Mouse (Mus musculus): ENCODE data around the gene Tmem150c. TPM values are rescaled to one million over a fixed set of nuclear protein-coding genes. Genes with fewer than 3 reads are reported as not detected.

The Tmem150c gene
- polyA plus RNA-seq, 1 experiment from 2014 or later, result 20.6 TPM

GRCm38 (mm10) chr5:100090515-100091262 is 68.9 kb downstream of the Tmem150c start:
- H3K27ac ChIP-seq (ENCODE audit: low read length), result no peak overlapping the region
- H3K4me2 ChIP-seq (replicated peaks; ENCODE audit: low read depth, low read length), result 0 out of 2 replicates have a peak overlapping the region, but pooled peaks have one; percentile 31
- peaks cover 6% of the 10 kb centered on the region for H3K36me3 ChIP-seq (ENCODE audit: insufficient read depth, low read length)
- H3K27me3 ChIP-seq (ENCODE audit: insufficient read depth, low read length), result no peaks in the 10 kb centered on the region
- no peaks in the 10 kb centered on the region for H3K9me3 ChIP-seq (ENCODE audit: low read length)
- H3K4me1 ChIP-seq (ENCODE audit: insufficient read depth, low read length), result peaks cover 18% of the 10 kb centered on the region; the same call in 1 of the 2 replicates
- ATAC-seq (ENCODE audit: low FRiP score, low TSS enrichment), result no peak
- no peak overlapping the region for H3K4me3 ChIP-seq (ENCODE audit: low read length)
- H3K9ac ChIP-seq (replicated peaks; ENCODE audit: low read length), result no peak overlapping the region
- WGBS, result 27% methylated on average over 12 of the region's 12 CpGs

GRCm38 (mm10) chr5:100085097-100085496 is 74.5 kb downstream of the Tmem150c start:
- peaks cover 17% of the 10 kb centered on the region for H3K4me1 ChIP-seq (ENCODE audit: insufficient read depth, low read length)
- WGBS, result 49% methylated on average over 8 of the region's 8 CpGs
- H3K27ac ChIP-seq (ENCODE audit: low read length), result no peak overlapping the region
- H3K9ac ChIP-seq (replicated peaks; ENCODE audit: low read length), result no peak overlapping the region
- no peak overlapping the region for H3K4me3 ChIP-seq (ENCODE audit: low read length)
- peaks cover 10% of the 10 kb centered on the region; the same call in 1 of the 2 replicates for H3K36me3 ChIP-seq (ENCODE audit: insufficient read depth, low read length)
- H3K4me2 ChIP-seq (replicated peaks; ENCODE audit: low read depth, low read length), result no peak overlapping the region
- no peaks in the 10 kb centered on the region for H3K9me3 ChIP-seq (ENCODE audit: low read length)
- peak; percentile 70; the same call in 1 of the 2 replicates for ATAC-seq (ENCODE audit: low FRiP score, low TSS enrichment)
- H3K27me3 ChIP-seq (ENCODE audit: insufficient read depth, low read length), result no peaks in the 10 kb centered on the region; the same call in 1 of the 2 replicates

DNA sequence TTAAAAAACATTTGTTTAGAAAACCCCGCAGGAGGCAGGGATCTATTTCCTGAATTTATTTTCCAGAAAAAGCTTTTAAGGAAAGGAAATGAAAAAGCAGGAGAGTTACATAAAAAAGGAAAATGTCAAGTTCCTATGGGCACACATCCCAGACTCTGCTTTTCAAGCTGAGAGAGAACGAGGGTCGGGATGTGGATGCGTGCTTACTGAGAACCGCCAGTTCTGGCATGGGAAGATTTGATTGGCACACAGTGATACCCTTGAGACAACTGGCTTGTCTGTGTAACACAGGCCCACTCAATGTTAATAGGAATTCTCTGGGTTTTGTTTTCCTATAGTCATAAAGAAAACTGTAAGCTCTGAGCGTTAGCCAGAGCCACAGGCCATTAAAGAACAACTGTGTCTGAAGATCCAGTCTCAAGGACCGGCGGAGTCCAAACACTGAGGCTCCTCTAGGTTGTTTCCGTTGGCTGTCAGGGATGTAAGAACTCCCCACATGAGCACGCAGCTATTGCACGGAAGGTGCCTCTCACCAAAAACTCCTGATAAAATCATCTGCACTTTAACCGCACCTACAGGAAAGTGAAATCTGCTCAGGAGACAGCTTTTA is 75.5 kb downstream of the Tmem150c start:
- H3K27ac ChIP-seq (ENCODE audit: low read length), result no peak overlapping the region
- H3K36me3 ChIP-seq (ENCODE audit: insufficient read depth, low read length), result peaks cover 10% of the 10 kb centered on the region; the same call in 1 of the 2 replicates
- H3K4me3 ChIP-seq (ENCODE audit: low read length), result no peak overlapping the region
- H3K27me3 ChIP-seq (ENCODE audit: insufficient read depth, low read length), result no peaks in the 10 kb centered on the region; the same call in 1 of the 2 replicates
- ATAC-seq (ENCODE audit: low FRiP score, low TSS enrichment), result no peak
- 51% methylated on average over 12 of the region's 12 CpGs for WGBS
- no peaks in the 10 kb centered on the region for H3K9me3 ChIP-seq (ENCODE audit: low read length)
- peaks cover 23% of the 10 kb centered on the region for H3K4me1 ChIP-seq (ENCODE audit: insufficient read depth, low read length)
- H3K9ac ChIP-seq (replicated peaks; ENCODE audit: low read length), result no peak overlapping the region; the same call in 1 of the 2 replicates
- no peak overlapping the region; the same call in 1 of the 2 replicates for H3K4me2 ChIP-seq (replicated peaks; ENCODE audit: low read depth, low read length)

DNA sequence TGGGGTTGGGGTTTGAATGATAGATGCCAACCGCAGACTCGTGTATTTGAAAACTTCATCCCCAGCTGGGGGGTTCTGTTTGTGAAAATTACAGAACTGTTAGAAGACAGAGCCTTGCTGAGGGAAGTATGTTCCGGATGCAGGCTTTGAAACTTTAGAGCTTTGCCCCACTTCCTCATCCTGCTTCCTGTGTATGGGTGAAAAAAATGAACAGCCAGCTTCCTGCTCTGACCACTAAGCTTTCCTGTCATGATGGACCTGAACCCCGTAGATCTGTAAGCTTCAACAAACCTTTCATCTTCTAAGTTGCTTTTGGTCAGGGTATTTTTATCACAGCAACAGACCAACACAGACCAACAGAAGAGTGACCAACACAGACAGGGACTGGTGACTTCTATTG is 77.6 kb downstream of the Tmem150c start:
- WGBS, result 89% methylated on average over 4 of the region's 4 CpGs
- Histone ChIP-seq H3K27me3 (ENCODE audit: insufficient read depth, low read length) (no peaks in the 10 kb centered on the region; the same call in 1 of the 2 replicates), H3K9ac (replicated peaks; ENCODE audit: low read length) (no peak overlapping the region), H3K4me3 (ENCODE audit: low read length) (no peak overlapping the region), H3K4me1 (ENCODE audit: insufficient read depth, low read length) (peaks cover 35% of the 10 kb centered on the region), H3K36me3 (ENCODE audit: insufficient read depth, low read length) (peaks cover 8% of the 10 kb centered on the region; the same call in 1 of the 2 replicates), H3K4me2 (replicated peaks; ENCODE audit: low read depth, low read length) (no peak overlapping the region), H3K9me3 (ENCODE audit: low read length) (no peaks in the 10 kb centered on the region), H3K27ac (ENCODE audit: low read length) (no peak overlapping the region)
- ATAC-seq (ENCODE audit: low FRiP score, low TSS enrichment), result no peak

DNA sequence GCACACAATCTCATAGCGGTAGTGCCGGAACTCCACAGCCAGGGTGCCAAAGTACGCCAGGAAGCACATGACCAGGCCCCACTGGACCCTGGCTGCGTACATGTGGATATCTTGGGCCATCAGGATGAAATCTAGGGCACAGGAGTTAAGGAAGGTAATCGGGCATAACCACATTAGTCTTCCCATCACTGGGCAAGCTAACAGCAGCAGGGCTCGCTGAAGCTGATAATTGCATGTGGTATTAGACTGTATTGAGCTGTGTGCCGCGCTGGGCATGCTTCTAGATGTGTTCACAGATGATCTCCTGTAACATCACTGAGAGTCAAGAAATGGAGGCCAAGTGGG is 79.7 kb downstream of the Tmem150c start:
- 59% methylated on average over 8 of the region's 8 CpGs for WGBS
- H3K4me1 ChIP-seq (ENCODE audit: insufficient read depth, low read length), result peaks cover 26% of the 10 kb centered on the region
- peak overlapping the region; percentile 64; the same call in 1 of the 2 replicates for H3K4me2 ChIP-seq (replicated peaks; ENCODE audit: low read depth, low read length)
- ATAC-seq (ENCODE audit: low FRiP score, low TSS enrichment), result no peak
- 0 out of 2 replicates have a peak overlapping the region, but pooled peaks have one; percentile 35 for H3K9ac ChIP-seq (replicated peaks; ENCODE audit: low read length)
- no peaks in the 10 kb centered on the region for H3K9me3 ChIP-seq (ENCODE audit: low read length)
- no peaks in the 10 kb centered on the region; the same call in 1 of the 2 replicates for H3K27me3 ChIP-seq (ENCODE audit: insufficient read depth, low read length)
- H3K4me3 ChIP-seq (ENCODE audit: low read length), result no peak overlapping the region
- no peak overlapping the region for H3K27ac ChIP-seq (ENCODE audit: low read length)
- H3K36me3 ChIP-seq (ENCODE audit: insufficient read depth, low read length), result peaks cover 8% of the 10 kb centered on the region; the same call in 1 of the 2 replicates

DNA sequence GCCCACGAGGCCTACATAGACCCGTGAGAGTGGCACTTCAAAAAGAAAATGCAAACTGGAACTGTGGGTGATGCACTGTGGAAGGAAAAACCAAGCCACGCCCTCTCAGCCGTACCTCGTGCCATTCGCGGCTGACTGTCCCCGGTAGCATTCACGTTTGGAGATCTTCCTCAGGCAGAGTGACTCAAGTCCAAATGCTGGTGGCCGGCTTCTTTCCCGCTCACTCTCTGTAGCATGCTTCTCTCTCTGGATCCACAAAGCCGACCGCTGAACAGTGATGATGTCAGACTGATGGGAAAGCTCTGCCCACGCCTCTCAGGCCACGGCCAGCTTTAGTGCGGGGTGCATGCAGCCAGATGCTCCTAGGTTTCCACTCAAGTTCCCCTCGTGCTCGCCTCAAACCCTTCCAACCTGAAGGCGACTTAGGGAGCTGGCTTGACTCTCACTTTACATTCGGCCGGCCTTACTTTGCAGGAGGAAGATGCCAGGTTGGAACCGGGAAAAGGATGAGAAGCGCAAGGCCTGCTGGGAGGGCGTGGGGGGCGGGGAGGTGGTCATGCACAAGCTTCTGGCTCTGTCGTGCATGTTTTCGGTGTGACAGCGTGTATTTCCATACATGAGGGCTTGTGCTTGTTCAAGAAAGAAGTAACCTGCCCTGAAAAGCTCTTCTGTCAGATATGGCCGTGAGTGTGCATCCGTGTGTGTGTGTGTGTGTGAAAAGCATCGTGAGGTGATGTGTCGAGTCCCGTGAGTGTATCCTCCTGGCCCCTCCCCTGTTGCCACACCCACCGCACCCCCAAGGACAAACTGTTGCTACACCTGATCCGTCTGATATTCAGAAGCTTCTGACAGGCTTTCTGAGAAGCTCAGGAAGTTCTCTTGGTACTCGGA is 80.3 kb downstream of the Tmem150c start:
- ATAC-seq (ENCODE audit: low FRiP score, low TSS enrichment), result peak; percentile 25; the same call in 1 of the 2 replicates
- 26% methylated on average over 36 of the region's 36 CpGs for WGBS
- no peaks in the 10 kb centered on the region for H3K9me3 ChIP-seq (ENCODE audit: low read length)
- no peaks in the 10 kb centered on the region; the same call in 1 of the 2 replicates for H3K27me3 ChIP-seq (ENCODE audit: insufficient read depth, low read length)
- peak overlapping the region; percentile 41 for H3K4me3 ChIP-seq (ENCODE audit: low read length)
- no peak overlapping the region for H3K27ac ChIP-seq (ENCODE audit: low read length)
- peak overlapping the region; percentile 64 for H3K4me2 ChIP-seq (replicated peaks; ENCODE audit: low read depth, low read length)
- H3K9ac ChIP-seq (replicated peaks; ENCODE audit: low read length), result peak overlapping the region; percentile 50
- peaks cover 25% of the 10 kb centered on the region for H3K4me1 ChIP-seq (ENCODE audit: insufficient read depth, low read length)
- H3K36me3 ChIP-seq (ENCODE audit: insufficient read depth, low read length), result peaks cover 8% of the 10 kb centered on the region; the same call in 1 of the 2 replicates

DNA sequence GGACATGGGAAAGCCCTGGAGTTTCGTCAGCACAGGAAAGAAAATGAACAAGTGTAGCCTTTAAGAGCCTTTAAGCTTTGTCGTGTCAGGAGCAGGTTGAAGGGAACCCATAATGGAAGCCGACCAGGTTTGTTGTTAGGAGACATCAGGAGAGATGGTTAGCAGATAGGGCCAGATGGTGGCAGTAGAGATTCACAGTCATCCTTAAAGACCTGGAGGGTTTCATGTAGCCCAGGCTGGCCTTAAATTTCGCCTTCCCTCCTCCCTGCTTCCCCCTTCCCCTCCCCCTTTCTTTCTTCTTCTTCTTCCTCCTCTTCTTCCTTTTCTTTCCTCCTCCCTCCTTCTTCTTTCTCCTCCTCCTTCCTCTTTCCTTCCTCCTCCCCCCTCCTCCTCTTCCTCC is 85.0 kb downstream of the Tmem150c start:
- Histone ChIP-seq H3K4me1 (ENCODE audit: insufficient read depth, low read length) (peaks cover 17% of the 10 kb centered on the region), H3K27me3 (ENCODE audit: insufficient read depth, low read length) (no peaks in the 10 kb centered on the region), H3K9me3 (ENCODE audit: low read length) (no peaks in the 10 kb centered on the region), H3K9ac (replicated peaks; ENCODE audit: low read length) (no peak overlapping the region), H3K36me3 (ENCODE audit: insufficient read depth, low read length) (peaks cover 15% of the 10 kb centered on the region; the same call in 1 of the 2 replicates), H3K4me2 (replicated peaks; ENCODE audit: low read depth, low read length) (no peak overlapping the region), H3K27ac (ENCODE audit: low read length) (no peak overlapping the region), H3K4me3 (ENCODE audit: low read length) (no peak overlapping the region)
- no peak for ATAC-seq (ENCODE audit: low FRiP score, low TSS enrichment)
- WGBS, result 58% methylated on average over 4 of the region's 4 CpGs

- Histone ChIP-seq H3K9ac (replicated peaks; ENCODE audit: low read length) (no peak overlapping the region), H3K36me3 (ENCODE audit: insufficient read depth, low read length) (peaks cover 22% of the 10 kb centered on the region), H3K9me3 (ENCODE audit: low read length) (no peaks in the 10 kb centered on the region), H3K27ac (ENCODE audit: low read length) (no peak overlapping the region), H3K4me3 (ENCODE audit: low read length) (no peak overlapping the region), H3K4me2 (replicated peaks; ENCODE audit: low read depth, low read length) (no peak overlapping the region), H3K27me3 (ENCODE audit: insufficient read depth, low read length) (no peaks in the 10 kb centered on the region), H3K4me1 (ENCODE audit: insufficient read depth, low read length) (no peaks in the 10 kb centered on the region)
- no peak for ATAC-seq (ENCODE audit: low FRiP score, low TSS enrichment)
- WGBS, result 87% methylated on average over 9 of the region's 9 CpGs
Measured at GRCm38 (mm10) chr5:100072557-100072956, 87.1 kb downstream of the Tmem150c start.

GRCm38 (mm10) chr5:100071541-100071940 is 88.1 kb downstream of the Tmem150c start:
- Histone ChIP-seq H3K9ac (replicated peaks; ENCODE audit: low read length) (no peak overlapping the region), H3K27me3 (ENCODE audit: insufficient read depth, low read length) (no peaks in the 10 kb centered on the region), H3K4me1 (ENCODE audit: insufficient read depth, low read length) (no peaks in the 10 kb centered on the region), H3K36me3 (ENCODE audit: insufficient read depth, low read length) (peaks cover 28% of the 10 kb centered on the region), H3K9me3 (ENCODE audit: low read length) (no peaks in the 10 kb centered on the region), H3K27ac (ENCODE audit: low read length) (no peak overlapping the region), H3K4me2 (replicated peaks; ENCODE audit: low read depth, low read length) (no peak overlapping the region), H3K4me3 (ENCODE audit: low read length) (no peak overlapping the region)
- 98% methylated on average over 5 of the region's 5 CpGs for WGBS
- no peak for ATAC-seq (ENCODE audit: low FRiP score, low TSS enrichment)
